Mouse (Mus musculus) frontal cortex, adult 2 months (tissue): ENCODE results near the gene Tpra1. TPM values are rescaled to one million over a fixed set of nuclear protein-coding genes. Genes with fewer than 3 reads are reported as not detected.
A peak's percentile ranks its signal among the peaks of the same experiment; 100 is the strongest.

Experiments used
- DNase-seq, 2 experiments: peaks; one replicate each; pipeline ENCODE4 v3.0.0; 2022; ENCODE audit warnings: low spot score in 1 of 2; ENCODE audit errors: extremely low spot score in 1 of 2
- polyA plus RNA-seq: library from polyadenylated mRNA; depleted of rRNA; stranded (reverse); fragments of >200 nt; gene quantifications from 2 replicates; pipeline ENCODE4 v1.2.3, GENCODE M21; 2012; rRNA removed

Gene Tpra1
- polyA plus RNA-seq, result 92.8 and 93.3 TPM in 2 replicates

DNA sequence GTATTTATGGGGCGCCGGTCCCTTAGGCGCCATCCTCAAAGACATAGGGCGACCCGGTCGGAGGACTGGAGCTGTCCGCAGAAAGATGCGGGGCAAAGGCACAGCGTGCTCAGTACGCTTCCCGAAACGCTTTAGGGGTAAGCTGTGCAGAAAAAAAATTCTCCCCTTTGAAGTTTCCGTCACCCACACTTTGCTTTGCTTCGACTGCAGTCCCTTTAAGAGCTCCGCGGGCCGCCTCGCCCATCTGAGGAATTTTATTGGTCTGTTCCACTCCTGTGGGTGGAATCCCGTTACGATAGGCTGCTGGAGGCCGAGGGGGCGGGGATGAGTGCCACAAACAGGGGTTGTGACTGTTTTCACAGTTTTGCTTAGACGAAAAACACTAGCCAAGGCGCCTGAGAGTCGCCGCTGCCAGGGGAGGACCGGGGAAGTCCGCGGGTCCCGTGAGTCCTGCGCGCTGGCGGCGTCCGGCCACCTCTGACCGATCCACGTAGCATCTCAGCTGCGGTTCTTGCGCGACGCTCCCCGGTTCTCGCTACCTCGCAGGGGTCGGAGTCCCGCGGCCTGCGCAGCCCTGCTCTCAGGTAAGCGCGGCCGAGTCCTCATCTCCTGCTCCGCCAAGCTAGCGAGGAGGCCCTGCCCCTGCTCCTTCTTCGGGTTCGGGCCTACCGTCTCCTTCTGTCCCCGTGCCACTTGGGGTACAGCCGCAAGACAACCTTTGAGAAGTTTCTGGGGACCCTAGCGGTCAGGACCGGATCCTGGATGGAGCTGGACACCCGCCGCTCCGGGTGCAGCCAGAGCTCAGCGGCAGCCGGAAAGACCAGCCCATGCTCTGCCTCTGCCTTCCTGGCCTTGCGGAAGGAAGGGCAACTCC, at the start of gene Tpra1:
Gene Tpra1 (plus strand): TSS at position 305 of the 874 bp plus-strand sequence.
- DNase-seq, result peak; percentile 95 to 98

DNA sequence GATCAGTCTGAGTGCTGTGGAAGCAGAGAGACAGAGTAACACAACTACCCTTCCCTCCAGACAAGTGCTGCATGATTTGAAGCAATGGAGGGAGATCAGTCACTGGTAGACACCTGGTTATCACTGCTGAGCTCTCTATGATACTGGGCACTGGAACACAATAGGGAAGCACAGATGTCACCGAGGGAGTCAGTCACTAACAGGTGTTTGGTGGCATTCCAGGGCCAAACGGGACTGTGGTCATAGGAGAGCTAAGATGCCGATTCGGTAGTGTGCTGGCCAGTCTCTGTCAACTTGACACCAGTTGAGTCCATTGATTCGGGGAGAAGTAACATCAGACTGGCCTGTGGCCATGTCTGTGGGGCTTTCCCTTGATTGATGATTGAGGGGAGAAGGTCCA, 47.5 kb upstream of the Tpra1 start:
- DNase-seq, result no peak

DNA sequence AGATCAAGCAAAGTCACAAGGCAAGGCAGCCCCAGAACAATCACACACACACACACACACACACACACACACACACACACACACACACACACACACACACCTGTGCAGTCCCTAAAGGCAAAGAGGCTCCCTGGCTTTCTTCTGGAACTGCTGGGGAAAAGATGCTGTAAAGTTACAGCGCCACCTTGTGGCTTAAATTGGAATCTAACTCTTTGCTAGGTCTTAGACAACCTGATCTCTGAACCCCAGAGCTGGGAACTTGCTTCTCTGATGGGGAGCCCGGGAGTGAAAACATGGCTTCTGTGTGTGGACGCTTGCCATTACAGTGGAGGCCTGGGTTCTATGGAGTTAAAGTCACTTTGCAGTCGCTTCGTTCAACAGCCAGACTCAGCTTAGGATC, 46.4 kb upstream of the Tpra1 start:
- peak in 1 of 2 experiments; percentile 87 for DNase-seq

DNA sequence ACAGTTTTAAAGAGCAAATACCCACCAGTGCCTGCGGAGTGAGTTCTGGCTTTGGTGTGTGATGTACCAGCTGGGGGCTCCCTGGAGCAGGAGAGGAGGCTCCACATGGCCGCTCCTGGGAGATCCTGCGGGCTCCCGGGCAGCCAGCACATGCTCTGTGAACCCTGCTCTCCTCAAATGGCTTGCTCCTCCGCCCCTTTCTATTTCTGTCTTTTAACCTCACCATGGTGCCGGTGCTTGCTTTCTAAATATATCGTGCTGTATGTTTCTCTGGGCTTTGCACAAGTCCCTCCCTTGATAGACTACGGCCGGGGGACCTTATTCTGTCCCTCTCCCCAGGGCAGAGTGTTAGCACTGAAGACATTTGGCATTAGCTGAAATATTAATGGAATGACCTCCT, 44.8 kb upstream of the Tpra1 start:
- no peak for DNase-seq

DNA sequence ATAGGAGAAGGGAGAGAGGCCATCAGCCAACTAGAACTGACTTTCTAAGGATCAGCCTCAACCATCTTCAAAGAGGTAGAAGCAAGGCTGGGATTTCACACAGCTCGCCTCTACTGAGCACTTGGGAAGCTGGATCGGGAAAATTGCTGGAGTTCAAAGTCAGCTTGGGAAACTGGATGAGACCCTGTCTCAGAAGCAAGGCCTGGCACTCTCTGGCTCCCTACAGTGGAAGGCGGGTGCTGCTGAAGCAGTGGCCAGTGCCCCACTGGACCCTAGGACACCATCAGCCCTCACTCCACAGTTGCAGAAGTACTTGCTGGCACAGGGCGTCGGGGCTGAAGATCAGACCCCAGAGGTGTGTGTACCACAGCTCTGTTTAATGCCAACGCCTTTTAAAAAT, 44.2 kb upstream of the Tpra1 start:
- no peak for DNase-seq

DNA sequence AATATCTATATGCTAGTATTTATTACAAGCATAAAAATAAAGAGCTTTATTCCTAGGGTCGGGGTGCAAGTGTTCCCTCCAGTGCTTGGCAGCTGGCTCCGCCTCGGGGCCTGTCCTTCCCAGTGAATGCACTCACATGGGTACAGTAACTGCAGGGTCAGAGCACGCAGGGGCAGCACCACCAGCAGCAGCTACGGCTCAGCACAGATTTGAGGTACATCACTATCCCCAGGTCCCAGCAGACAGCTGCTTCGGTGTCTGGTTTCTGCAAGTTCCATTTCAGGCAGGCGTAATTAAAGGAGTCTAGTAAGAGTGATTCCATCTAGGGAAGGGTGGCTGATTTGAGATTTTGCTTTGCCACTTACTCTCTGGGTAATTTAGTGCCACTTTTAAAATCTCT, 43.7 kb upstream of the Tpra1 start:
- DNase-seq, result no peak

DNA sequence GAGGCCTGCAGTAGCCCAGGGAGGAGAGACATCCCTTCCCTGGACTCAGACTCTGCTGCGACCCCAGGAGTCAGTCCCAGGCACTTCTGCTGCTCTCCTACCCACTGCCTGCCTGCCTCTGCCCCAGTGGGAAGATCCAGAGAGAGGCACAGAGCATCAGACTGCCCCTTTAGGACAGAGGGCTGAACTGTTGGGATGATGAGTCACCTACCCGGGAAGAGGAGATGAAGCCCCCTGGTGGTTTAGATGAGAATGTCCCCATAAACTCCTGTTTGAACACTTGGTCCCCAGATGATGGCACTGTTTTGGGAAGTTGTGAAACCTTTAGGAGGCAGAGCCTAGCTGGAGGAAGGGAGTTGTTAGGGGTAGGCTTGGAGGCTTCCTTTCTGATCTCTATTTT, 41.1 kb upstream of the Tpra1 start:
- DNase-seq, result peak in 1 of 2 experiments; percentile 65

DNA sequence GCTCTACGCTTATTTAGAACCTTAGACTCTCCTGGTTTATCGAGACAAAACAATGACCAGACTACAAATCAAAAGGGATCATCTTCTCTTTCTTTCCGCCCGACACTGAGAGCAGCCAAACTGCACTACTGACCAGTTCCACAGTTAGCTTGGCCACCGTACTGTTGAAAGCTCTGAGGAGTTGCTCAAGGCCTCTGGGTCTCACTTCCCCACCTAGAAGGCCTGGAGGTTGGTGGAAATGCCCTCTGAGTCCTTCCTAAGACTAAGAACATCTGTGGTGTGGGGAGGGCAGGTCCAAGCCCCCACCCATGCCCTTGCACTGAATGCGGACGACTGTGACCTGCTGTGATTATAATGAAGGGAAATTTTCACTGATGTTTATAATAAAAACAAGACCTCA, 36.3 kb upstream of the Tpra1 start:
- DNase-seq, result no peak

DNA sequence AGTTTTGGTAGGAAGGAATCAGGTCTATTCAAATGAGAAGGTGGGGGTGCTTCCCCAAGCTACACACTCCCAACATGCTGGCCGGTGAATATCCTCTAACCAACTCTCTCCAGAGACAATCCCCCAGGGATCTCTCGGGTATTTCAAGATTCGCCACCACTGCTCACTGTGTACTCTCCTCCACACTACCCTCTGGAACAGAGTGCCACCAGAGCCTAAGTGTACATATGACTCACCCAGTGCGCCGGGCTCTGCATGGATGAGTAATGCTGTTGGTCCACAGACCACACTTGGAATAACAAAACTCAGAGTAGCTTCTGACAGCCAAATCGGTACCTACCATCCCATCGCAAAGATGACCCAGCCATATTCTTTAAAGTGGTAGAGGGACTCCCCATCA, 32.6 kb upstream of the Tpra1 start:
- peak; percentile 41 to 65 for DNase-seq

DNA sequence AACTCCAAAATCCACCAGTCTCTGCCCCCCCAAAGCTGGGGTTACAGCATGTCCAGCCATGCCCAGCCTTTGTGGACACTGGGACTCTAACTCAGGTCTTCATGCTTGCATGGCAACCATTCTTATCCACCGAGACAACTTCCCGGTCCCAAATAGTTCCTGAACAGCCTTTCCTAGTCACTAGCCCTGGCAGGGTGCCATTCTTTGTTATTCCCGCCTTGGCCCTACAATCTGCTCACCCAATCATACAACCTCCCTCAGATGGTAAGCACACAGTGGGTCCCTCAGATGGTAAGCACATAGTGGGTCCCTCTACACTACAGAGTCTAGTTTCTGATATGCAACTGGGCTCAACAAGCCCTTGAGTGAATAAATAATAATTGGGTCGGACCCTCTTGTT, 31.5 kb upstream of the Tpra1 start:
- no peak for DNase-seq

DNA sequence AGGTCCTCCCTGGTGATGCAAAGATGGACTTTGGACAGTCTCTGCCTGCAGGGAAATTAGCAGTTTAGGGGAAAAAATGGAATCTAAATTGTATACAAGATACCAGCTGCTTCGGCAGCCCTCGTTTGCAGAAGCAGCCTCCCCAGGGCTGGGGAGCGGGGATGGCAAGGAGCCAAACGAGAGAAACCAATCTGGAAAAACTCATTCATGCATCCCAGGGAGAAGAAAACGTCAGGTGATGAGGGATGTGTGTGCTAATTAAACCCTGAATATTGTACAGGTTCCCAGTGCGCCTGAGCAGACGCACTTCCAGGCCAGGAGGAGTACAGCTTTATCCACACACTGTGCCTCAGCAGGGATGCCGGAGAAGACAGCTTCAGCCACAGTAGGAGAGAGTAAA, 30.5 kb upstream of the Tpra1 start:
- DNase-seq, result peak; percentile 45 to 59

DNA sequence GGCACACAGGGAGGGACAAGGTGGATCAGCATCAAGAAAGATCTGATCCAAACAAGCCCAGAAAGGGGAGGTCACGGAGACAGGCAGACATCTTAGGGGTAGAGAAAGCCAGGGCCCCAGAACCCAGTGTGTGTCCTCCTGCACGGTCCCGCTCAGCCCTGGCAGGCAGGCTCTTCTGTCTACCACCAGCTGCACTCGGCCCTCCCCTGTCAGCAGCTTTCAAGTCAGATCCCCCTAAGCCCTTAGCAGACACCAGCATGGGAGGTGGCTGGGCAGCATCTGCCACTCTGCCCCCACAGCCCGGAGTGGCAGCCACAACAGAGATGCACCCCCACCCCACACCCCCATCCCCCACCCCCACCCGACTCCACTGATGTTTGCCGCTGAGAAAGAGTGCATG, 29.2 kb upstream of the Tpra1 start:
- no peak for DNase-seq

DNA sequence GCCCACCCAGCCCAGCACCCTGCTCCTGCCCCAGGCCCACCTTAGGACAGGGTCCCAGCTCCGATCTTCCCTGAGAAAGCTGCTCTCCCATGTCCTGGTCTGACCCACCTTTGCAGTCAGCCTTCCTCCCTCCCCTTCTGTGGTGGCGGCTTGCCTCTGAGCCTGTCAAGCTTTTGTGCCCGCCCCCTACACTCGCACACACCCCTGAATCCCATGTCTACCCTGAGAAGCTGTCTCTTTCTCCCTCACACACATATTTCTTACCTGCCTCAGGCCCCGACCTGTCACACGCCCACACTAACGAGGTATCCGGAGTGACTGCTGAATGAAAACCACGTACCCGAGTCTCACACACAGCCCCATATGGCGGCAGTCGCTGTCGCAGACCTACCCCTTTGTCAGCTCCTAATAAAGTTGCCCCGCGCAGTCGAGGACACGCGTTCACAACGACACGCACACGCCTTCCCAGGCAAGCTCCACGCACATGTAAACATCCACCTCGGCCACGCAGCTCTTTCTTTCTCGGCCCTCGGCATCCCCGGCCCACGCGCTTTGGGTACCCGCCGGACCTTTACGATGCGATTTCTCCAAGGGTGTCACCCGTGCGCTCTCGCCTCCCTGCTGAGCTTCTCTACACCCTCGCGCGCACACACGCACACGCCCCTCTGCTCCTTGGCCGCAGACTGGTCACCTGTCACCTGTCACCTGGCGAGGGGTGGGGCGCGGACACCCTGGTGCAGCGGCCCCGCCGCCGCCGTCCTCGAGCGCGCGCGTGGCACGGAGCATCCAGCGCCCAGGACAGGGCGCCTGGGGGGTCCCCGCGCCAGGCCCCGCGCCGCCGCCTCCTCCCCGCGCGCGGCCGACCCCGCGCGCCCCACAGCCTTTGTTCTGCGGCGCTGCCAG, 27.8 kb upstream of the Tpra1 start:
- peak in 1 of 2 experiments; percentile 46 for DNase-seq

DNA sequence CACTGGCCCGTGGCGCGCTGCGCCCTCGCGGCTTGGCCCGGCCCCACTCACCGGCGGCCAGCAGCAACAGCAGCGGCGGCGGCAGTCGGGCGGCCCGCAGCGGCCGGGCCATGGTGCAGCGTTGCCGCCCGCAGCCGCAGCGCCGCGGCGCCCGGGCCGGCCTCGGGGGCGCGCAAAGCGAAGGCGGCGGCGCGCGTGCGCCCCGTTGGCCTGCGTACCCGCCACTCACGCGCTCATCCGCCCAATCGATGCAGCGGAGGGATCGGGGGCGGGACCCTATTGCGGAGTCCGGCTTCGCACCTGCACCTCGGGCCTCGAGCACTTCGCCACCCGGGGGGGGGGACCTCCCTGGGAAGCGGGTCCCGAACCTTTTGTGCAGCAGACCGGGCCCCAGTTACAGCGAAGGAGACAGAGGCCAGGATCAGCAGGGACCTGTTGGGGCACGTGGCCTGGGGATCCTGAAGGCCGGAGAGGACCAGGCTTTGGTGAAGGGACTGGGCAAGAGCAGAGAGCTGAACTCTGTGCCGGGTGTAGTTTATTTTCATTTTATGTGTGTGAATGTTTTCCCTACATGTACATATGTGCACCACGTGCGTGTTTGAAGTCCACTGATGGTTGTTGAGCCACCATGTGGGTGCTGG, 27.1 kb upstream of the Tpra1 start, which contains the start of gene Podxl2:
Gene Podxl2 (minus strand): TSS at position 177 of the 641 bp plus-strand sequence.
- DNase-seq, result peak; percentile 55 to 86

DNA sequence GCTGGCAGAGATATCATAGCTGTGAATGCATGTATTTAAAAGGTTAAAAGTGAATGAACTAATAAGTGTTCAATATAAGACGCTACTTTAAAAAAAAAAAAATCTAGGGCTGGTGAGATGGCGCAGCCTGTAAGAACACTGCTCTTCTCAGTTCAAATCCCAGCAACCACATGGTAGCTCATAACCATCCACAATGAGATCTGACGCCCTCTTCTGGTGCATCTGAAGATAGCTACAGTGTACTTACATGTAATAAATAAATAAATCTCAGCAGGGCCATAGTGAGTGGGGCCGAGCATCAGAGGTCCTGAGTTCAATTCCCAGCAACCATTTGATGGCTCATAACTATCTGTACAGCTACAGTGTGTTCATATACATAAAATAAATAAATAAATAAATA, 22.6 kb upstream of the Tpra1 start:
- DNase-seq, result no peak

DNA sequence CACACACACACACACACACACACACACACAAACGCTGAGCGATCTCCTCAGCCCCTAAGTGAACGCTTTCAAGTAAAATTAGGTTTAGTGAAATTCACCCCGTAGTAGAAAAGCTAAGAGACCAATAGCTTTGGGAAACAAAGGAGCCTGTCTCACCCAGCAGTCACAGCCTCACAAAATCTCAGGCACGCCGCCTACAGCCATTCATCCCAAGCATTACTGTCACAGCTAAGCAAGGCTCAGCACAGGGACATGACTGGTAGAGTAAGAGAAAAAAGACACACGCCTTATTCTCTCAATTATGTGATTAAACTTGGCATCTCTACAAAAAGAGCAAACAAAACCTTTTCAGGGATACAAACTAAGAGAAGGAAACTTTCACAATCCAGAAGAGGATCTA, 20.7 kb upstream of the Tpra1 start:
- DNase-seq, result no peak

DNA sequence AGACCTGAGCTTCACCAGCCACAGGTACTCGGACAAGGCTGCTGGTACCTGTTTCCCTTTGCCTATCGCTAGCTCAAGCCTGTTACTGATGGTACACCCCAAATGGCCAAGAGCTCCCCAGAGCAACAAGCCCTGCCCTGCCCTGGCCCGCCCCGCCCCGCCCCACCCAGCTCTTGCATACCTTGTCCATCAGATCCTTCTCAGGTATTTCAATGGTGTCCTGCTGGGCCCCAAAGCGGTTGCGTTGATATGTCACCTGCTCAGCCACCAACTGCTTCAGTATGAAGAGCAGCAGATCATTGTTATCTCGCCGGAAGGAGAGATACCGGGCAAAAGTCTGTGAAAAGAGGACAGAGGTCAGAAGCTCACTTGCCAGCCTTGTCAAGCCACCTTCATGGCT, 17.9 kb upstream of the Tpra1 start:
- no peak for DNase-seq

DNA sequence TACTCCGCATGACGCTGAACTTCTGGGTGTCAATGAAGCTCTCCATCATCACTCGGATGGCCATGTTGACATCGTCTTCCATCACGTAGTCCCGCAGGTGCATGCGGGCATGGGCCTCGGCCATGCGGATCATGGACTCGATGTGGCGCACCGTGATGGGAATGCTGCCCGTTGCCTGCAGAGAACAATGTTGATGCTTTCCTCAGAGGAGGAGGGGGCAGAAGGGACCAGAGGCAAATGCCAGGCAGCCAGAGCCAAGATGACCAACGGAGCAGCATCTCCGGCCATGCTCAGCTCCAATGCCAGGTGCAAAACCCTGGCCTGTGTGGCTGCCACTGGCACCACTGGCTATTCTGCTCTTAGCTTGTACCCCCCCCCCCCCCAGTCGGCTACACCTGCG, 17.4 kb upstream of the Tpra1 start:
- DNase-seq, result no peak

DNA sequence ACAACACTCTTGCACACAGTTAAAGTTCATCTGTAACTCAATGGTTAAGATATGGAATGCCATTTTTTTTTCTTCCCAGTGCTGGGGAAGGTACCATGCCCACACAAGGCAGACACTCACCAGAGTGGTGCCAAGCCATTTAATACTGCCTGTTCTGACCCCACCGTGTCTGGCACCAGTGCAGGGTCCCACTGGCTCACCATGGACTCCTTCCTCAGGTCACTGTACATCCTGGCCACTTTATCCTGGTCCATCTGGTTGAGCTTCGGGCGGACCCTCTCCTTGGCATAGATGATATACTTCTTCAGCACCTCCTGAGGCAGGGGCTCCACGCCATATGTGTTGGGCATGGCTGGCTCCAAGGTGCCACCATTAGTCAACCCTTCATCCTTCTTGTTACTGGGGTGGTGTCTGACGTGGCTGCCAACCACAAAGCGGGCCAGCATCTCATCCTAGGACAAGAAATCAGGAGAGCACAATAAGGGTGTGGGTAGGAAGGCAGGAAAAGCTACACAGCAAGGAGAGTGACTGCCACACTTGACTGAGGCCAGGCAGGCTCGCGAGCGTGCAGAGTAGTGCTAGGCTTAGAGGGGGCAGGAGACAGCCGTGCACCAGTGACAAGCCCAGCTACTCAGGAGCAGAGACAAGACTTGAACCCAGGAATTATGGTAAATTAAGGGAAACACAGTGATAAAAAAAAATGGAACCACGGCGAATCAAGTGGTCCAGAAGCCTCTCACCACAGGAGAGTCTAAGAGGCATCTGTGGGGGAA, 16.2 kb upstream of the Tpra1 start:
- DNase-seq, result no peak

DNA sequence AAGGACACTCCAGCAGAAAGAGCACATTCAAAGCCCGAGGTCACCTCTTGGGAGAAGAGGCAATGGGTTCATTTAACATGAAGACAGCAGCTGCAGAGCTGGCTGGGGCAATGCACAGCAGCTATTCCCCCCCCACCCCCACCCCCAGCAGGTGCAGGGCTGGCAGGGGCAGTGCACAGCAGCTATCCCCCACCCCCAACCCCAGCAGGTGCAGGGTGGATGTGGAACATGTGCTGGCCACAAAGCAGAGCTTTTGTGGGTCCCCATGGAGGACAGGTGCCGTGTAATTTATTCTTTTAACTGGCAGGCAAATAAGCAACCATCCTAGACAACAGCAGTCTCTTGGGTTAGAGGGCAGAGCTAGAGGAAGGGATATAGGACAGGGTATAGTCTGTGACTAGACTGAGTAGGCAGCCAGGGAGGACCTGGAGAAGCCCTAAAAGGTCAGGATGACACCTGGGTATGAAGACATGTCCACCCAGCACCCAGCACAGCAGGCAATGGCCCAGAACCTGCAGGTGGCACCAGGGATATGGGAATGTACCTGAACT, 15.6 kb upstream of the Tpra1 start:
- no peak for DNase-seq
